Mouse (Mus musculus) activated CD4-positive, CD25-positive, alpha-beta regulatory T cell, adult 4 months (primary cell): ENCODE results near the gene 2810408A11Rik. TPM values are rescaled to one million over a fixed set of nuclear protein-coding genes. Genes with fewer than 3 reads are reported as not detected.
"Not testable (repeated sequence)": the region's sequence is repeated elsewhere in the genome, so short reads cannot be mapped to it uniquely, and the experiment has no call there.

ENCODE experiments used
- ATAC-seq: one replicate; pipeline ENCODE4 v1.8.0; 2017
- polyA plus RNA-seq, 2 experiments: library from polyadenylated mRNA; unstranded; fragments of 100-300 nt; shearing (Covaris generic); gene quantifications; one replicate each; pipeline ENCODE4 v1.2.1; 2017

2810408A11Rik gene
- polyA plus RNA-seq, 2 experiments from 2014 or later: 1.1 to 1.2 TPM

GRCm38 (mm10) chr11:69930967-69931537 lies 30.3 kb upstream of the 2810408A11Rik start:
- no peak for ATAC-seq

GRCm38 (mm10) chr11:69930176-69930575 lies 29.4 kb upstream of the 2810408A11Rik start:
- not testable (repeated sequence) for ATAC-seq

- ATAC-seq: no peak
Observed at GRCm38 (mm10) chr11:69929712-69930111, 28.9 kb upstream of the 2810408A11Rik start.

GRCm38 (mm10) chr11:69927501-69927900 lies 26.7 kb upstream of the 2810408A11Rik start:
- ATAC-seq: no peak

GRCm38 (mm10) chr11:69922796-69923195 lies 22.0 kb upstream of the 2810408A11Rik start:
- no peak for ATAC-seq

GRCm38 (mm10) chr11:69922012-69922756 lies 21.4 kb upstream of the 2810408A11Rik start:
- no peak for ATAC-seq

- peak; percentile 77 for ATAC-seq
Observed at GRCm38 (mm10) chr11:69921114-69922011, 20.6 kb upstream of the 2810408A11Rik start, which contains the start of gene Eif5a. Gene Eif5a, minus strand, starts transcription at chr11:69921958.

- ATAC-seq: no peak
Observed at GRCm38 (mm10) chr11:69920266-69921031, 19.7 kb upstream of the 2810408A11Rik start.

GRCm38 (mm10) chr11:69919661-69920265 lies 19.0 kb upstream of the 2810408A11Rik start:
- peak; percentile 47 for ATAC-seq

- ATAC-seq: no peak
Observed at GRCm38 (mm10) chr11:69919053-69919452, 18.3 kb upstream of the 2810408A11Rik start.

- no peak for ATAC-seq
Observed at GRCm38 (mm10) chr11:69918118-69918517, 17.3 kb upstream of the 2810408A11Rik start.

GRCm38 (mm10) chr11:69917379-69917948 lies 16.7 kb upstream of the 2810408A11Rik start:
- ATAC-seq: no peak

- not testable (repeated sequence) for ATAC-seq
Observed at GRCm38 (mm10) chr11:69916652-69917378, 16.0 kb upstream of the 2810408A11Rik start.

GRCm38 (mm10) chr11:69915667-69916627 lies 15.2 kb upstream of the 2810408A11Rik start:
- no peak for ATAC-seq

- ATAC-seq: no peak
Observed at GRCm38 (mm10) chr11:69914917-69915430, 14.2 kb upstream of the 2810408A11Rik start.

GRCm38 (mm10) chr11:69914372-69914764 lies 13.6 kb upstream of the 2810408A11Rik start:
- ATAC-seq: no peak

GRCm38 (mm10) chr11:69913554-69914371 lies 13.0 kb upstream of the 2810408A11Rik start, which contains the start of gene Gps2:
Gene Gps2, plus strand, starts transcription at chr11:69913888.
- ATAC-seq: peak; percentile 88
